Mouse (Mus musculus) spleen, adult 18-20 months (tissue): Measurements from ENCODE around the gene Eps8.
A peak's percentile ranks its signal among the peaks of the same experiment; 100 is the strongest.
"Not testable (repeated sequence)": the region's sequence is repeated elsewhere in the genome, so short reads cannot be mapped to it uniquely, and the experiment has no call there.

Experiments
- DNase-seq, 2 experiments: peaks; one replicate each; pipeline ENCODE4 v3.0.0; 2022; ENCODE audit warnings: mixed read lengths in 2 of 2

Eps8 gene

GRCm38 (mm10) chr6:137470901-137471598, 183.6 kb downstream of the Eps8 start:
- DNase-seq = peak; percentile 25 to 51

- no peak for DNase-seq
Observed at GRCm38 (mm10) chr6:137469541-137469940, 185.1 kb downstream of the Eps8 start.

- DNase-seq = no peak
Observed at GRCm38 (mm10) chr6:137467696-137468095, 187.0 kb downstream of the Eps8 start.

- DNase-seq = no peak
Observed at GRCm38 (mm10) chr6:137466256-137466655, 188.4 kb downstream of the Eps8 start.

GRCm38 (mm10) chr6:137465253-137465652, 189.4 kb downstream of the Eps8 start:
- DNase-seq = no peak

- no peak for DNase-seq
Observed at GRCm38 (mm10) chr6:137463771-137464170, 190.9 kb downstream of the Eps8 start.

- DNase-seq = no peak
Observed at GRCm38 (mm10) chr6:137458136-137458535, 196.5 kb downstream of the Eps8 start.

GRCm38 (mm10) chr6:137457210-137457609, 197.5 kb downstream of the Eps8 start:
- DNase-seq = no peak

GRCm38 (mm10) chr6:137456064-137456463, 198.6 kb downstream of the Eps8 start:
- DNase-seq = no peak

GRCm38 (mm10) chr6:137455537-137456041, 199.1 kb downstream of the Eps8 start:
- DNase-seq = no peak

GRCm38 (mm10) chr6:137446116-137446515, 208.6 kb downstream of the Eps8 start:
- not testable (repeated sequence) for DNase-seq

GRCm38 (mm10) chr6:137443089-137443488, 211.6 kb downstream of the Eps8 start:
- DNase-seq = no peak

- DNase-seq = no peak
Observed at GRCm38 (mm10) chr6:137440559-137441486, 213.9 kb downstream of the Eps8 start.

- no peak for DNase-seq
Observed at GRCm38 (mm10) chr6:137437902-137438580, 216.6 kb downstream of the Eps8 start.

GRCm38 (mm10) chr6:137437486-137437885, 217.2 kb downstream of the Eps8 start:
- DNase-seq = no peak

- DNase-seq = no peak
Observed at GRCm38 (mm10) chr6:137433521-137434137, 221.0 kb downstream of the Eps8 start.
